18 mouse cellular contexts compared by ENCODE assay signal in genomic region chr9:44523686-44524085, GRCm38 (mm10). TPM values are rescaled to one million over a fixed set of nuclear protein-coding genes. Genes with fewer than 3 reads are reported as not detected.
"Had no signal": no experiment of that assay in that cellular context is flagged by ENCODE, and none has a peak within 500 bp of the region (broad histone marks: within the 10 kb centered on the region; RNA-seq: fewer than 3 reads in every experiment).

No protein-coding gene starts in this region.

- H3K36me3 ChIP-seq: intestine, embryonic 15.5 days; limb, embryonic 15.5 days; liver, embryonic 12.5 days; midbrain, embryonic 10.5 days; midbrain, embryonic 15.5 days; neural tube, embryonic 13.5 days had no signal

- H3K9me3 ChIP-seq: intestine, embryonic 15.5 days; limb, embryonic 15.5 days; liver, embryonic 12.5 days; midbrain, embryonic 10.5 days; midbrain, embryonic 15.5 days; neural tube, embryonic 13.5 days had no signal

- DNase-seq: kidney, adult 18-20 months; lung, postnatal 4 days; retina, postnatal 1 day; thymus, adult 18-20 months; thymus, postnatal 25 days had no signal

- H3K4me1 ChIP-seq: intestine, embryonic 15.5 days; limb, embryonic 15.5 days; midbrain, embryonic 10.5 days; midbrain, embryonic 15.5 days; neural tube, embryonic 13.5 days had no signal

- H3K27me3 ChIP-seq: intestine, embryonic 15.5 days; limb, embryonic 15.5 days; midbrain, embryonic 15.5 days; neural tube, embryonic 13.5 days had no signal

- H3K4me2 ChIP-seq: intestine, embryonic 15.5 days; limb, embryonic 15.5 days; liver, embryonic 12.5 days; midbrain, embryonic 15.5 days; neural tube, embryonic 13.5 days had no signal

- H3K9ac ChIP-seq: intestine, embryonic 15.5 days; limb, embryonic 15.5 days; liver, embryonic 12.5 days; midbrain, embryonic 15.5 days; neural tube, embryonic 13.5 days had no signal

- H3K27ac ChIP-seq: intestine, embryonic 15.5 days; left cerebral cortex, adult 2 months; limb, embryonic 15.5 days; liver, embryonic 12.5 days; midbrain, embryonic 10.5 days; midbrain, embryonic 15.5 days; neural tube, embryonic 13.5 days had no signal

- H3K4me3 ChIP-seq: intestine, embryonic 15.5 days; left cerebral cortex, adult 2 months; limb, embryonic 15.5 days; liver, embryonic 12.5 days; midbrain, embryonic 10.5 days; midbrain, embryonic 15.5 days; neural tube, embryonic 13.5 days had no signal

- ATAC-seq: hindbrain, embryonic 16.5 days; intestine, embryonic 15.5 days; liver, embryonic 12.5 days; midbrain, embryonic 15.5 days had no signal

RNA-seq across cellular contexts. Expression of gene Cxcr5, which starts 38.0 kb away (rescaled TPM):
- total RNA-seq: layer of hippocampus, adult 8-10 months; layer of hippocampus, postnatal 14 days; left cerebral cortex, adult 2 months; left cerebral cortex, postnatal 14 days; megakaryocyte, adult 5-6 weeks had no signal
- polyA plus RNA-seq: hindbrain, embryonic 16.5 days; liver, embryonic 12.5 days; liver, embryonic 16.5 days; midbrain, embryonic 10.5 days; midbrain, embryonic 15.5 days; neural tube, embryonic 13.5 days had no signal
